Mouse (Mus musculus): ENCODE data around the gene Nudt5. TPM values are rescaled to one million over a fixed set of nuclear protein-coding genes. Genes with fewer than 3 reads are reported as not detected.
A peak's percentile ranks its signal among the peaks of the same experiment; 100 is the strongest.
"Not testable (repeated sequence)": the region's sequence is repeated elsewhere in the genome, so short reads cannot be mapped to it uniquely, and the experiment has no call there.

The Nudt5 gene
- 14.5 and 19.5 TPM in 2 replicates for total RNA-seq (2017)

GRCm38 (mm10) chr2:5844873-5845631, at the start of gene Nudt5, which contains the start of gene Cdc123:
TSS of gene Nudt5 (plus strand) at chr2:5845019.
TSS of gene Cdc123 (minus strand) at chr2:5845164.
- ATAC-seq (ENCODE audit: extremely low read depth, insufficient number of reproducible peaks, low FRiP score, poor library complexity, severe bottlenecking), result peak; percentile 97

DNA sequence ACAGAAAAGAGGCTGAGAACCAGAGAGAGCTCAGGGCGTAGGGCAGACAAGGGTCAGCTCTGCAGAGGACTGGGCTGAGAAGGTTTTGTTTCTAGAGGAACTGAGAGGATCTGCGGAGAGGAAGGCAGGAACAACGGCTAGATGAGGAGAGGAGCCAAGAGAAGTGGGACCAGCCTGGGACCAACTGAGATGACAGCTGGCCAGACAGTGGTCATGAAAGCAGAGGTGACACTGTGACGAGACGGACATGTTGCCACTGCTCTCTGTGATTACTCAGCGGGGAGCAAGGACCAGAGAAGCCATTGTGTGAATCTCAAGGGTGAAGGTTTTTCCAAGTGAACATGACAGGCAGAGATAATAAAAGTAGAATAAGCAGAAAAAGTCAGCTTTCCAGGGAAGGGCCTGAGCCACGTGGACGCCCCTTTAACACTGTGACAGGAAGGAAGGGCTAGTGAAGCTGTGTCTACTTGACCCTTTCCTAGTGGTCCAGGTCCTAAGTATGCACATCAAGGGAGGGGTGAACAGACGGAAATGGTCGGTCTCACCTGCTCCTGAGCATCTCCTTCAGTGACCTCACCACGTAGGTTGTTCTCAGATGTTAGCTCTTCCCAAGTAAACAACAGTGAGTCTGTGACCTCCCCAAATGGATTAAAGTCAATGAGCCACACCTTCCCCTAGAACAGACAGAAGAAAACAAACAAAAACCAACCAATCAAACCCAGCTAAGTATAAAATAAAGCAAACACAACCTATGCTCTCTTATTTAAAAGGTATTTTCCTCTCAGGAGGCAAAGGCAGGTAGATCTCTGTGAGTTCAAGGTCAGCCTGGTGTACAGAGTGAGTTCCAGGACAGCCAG, 46.8 kb upstream of the Nudt5 start:
- no peak for ATAC-seq (ENCODE audit: extremely low read depth, insufficient number of reproducible peaks, low FRiP score, poor library complexity, severe bottlenecking)

DNA sequence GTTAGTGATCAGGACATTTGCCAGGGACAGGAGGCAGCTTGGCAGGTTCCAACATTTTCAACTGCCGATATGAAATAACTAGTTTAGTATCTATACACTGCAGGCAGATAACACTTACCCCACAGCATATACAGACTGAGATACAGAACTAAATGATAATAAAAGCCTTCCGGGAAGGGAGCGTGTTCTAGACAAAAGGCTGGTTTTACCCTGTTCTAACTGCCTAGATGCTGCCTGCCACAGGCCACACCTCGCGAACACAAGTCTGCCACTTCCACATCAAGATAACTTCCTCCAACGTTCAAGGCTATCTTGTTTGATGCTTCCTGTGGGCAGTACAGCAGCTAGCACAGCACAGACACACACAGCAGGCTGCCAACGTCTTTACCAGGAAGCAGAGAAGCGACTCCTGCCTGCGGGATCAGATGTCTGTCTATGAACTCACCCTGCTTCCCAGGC, 43.6 kb upstream of the Nudt5 start:
- peak; percentile 79 for ATAC-seq (ENCODE audit: extremely low read depth, insufficient number of reproducible peaks, low FRiP score, poor library complexity, severe bottlenecking)

- no peak for ATAC-seq (ENCODE audit: extremely low read depth, insufficient number of reproducible peaks, low FRiP score, poor library complexity, severe bottlenecking)
These were observed 42.8 kb upstream of the Nudt5 start for GRCm38 (mm10) chr2:5801927-5802590.

- peak; percentile 77 for ATAC-seq (ENCODE audit: extremely low read depth, insufficient number of reproducible peaks, low FRiP score, poor library complexity, severe bottlenecking)
These were observed 40.3 kb upstream of the Nudt5 start for GRCm38 (mm10) chr2:5804440-5805045.

- ATAC-seq (ENCODE audit: extremely low read depth, insufficient number of reproducible peaks, low FRiP score, poor library complexity, severe bottlenecking), result no peak
These were observed 39.6 kb upstream of the Nudt5 start for GRCm38 (mm10) chr2:5805228-5805627.

- not testable (repeated sequence) for ATAC-seq (ENCODE audit: extremely low read depth, insufficient number of reproducible peaks, low FRiP score, poor library complexity, severe bottlenecking)
These were observed 38.6 kb upstream of the Nudt5 start for GRCm38 (mm10) chr2:5806201-5806600.

- no peak for ATAC-seq (ENCODE audit: extremely low read depth, insufficient number of reproducible peaks, low FRiP score, poor library complexity, severe bottlenecking)
These were observed 34.6 kb upstream of the Nudt5 start for GRCm38 (mm10) chr2:5810036-5810718.

DNA sequence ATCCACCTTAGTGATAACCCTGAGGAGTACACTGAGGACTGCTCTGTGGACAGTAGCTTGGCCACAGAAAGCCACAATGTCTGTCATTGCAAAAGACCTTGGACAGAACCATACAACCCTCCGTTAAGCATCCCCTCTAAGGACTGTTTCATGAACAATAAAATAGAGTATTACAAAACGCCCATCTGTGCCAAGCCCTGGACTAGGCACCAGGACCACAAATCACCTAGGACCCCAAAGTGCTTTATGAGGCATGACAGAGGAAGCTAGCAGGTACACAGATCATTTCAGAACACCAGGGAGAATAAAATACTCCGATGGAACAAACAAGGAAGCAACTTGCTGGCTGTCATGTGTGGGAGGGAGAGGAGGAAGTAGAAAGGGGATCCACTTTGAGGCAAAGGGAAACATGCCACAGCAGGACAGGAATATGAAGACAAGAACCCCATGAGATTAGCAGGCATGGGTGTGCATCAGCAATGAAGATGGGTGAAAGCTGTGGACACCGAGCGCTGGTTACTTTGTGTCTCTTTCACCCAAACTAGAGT, 33.5 kb upstream of the Nudt5 start:
- 0 out of 2 replicates have a peak, but pooled peaks have one; percentile 19 for ATAC-seq (ENCODE audit: extremely low read depth, insufficient number of reproducible peaks, low FRiP score, poor library complexity, severe bottlenecking)

DNA sequence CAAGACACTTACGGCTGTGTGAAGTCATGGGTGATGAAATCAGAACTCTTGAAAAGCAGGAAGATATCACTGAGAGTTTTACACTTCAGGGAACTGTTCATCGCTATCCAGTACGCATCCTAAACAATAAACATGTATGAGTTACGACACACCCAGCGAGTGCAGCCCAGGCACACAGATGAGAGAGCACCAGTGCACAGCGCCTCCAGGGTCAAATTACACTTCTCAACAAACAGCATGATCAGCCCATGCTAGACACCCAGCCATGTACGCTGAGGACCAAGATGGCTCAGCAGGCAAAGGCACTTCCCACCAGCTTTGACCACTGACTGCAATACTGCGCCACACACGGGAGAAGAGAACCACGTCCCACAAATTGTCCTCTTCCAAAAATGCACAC, 23.6 kb upstream of the Nudt5 start:
- ATAC-seq (ENCODE audit: extremely low read depth, insufficient number of reproducible peaks, low FRiP score, poor library complexity, severe bottlenecking), result no peak

- no peak for ATAC-seq (ENCODE audit: extremely low read depth, insufficient number of reproducible peaks, low FRiP score, poor library complexity, severe bottlenecking)
These were observed 22.4 kb upstream of the Nudt5 start for GRCm38 (mm10) chr2:5822449-5822848.

GRCm38 (mm10) chr2:5824213-5824612, 20.6 kb upstream of the Nudt5 start:
- ATAC-seq (ENCODE audit: extremely low read depth, insufficient number of reproducible peaks, low FRiP score, poor library complexity, severe bottlenecking), result 0 out of 2 replicates have a peak, but pooled peaks have one; percentile 33

GRCm38 (mm10) chr2:5824685-5825084, 20.1 kb upstream of the Nudt5 start:
- ATAC-seq (ENCODE audit: extremely low read depth, insufficient number of reproducible peaks, low FRiP score, poor library complexity, severe bottlenecking), result peak; percentile 61; the same call in 1 of the 2 replicates

GRCm38 (mm10) chr2:5825265-5825913, 19.4 kb upstream of the Nudt5 start:
- ATAC-seq (ENCODE audit: extremely low read depth, insufficient number of reproducible peaks, low FRiP score, poor library complexity, severe bottlenecking), result no peak

- no peak for ATAC-seq (ENCODE audit: extremely low read depth, insufficient number of reproducible peaks, low FRiP score, poor library complexity, severe bottlenecking)
These were observed 4.0 kb upstream of the Nudt5 start for GRCm38 (mm10) chr2:5840815-5841214.

- ATAC-seq (ENCODE audit: extremely low read depth, insufficient number of reproducible peaks, low FRiP score, poor library complexity, severe bottlenecking), result no peak
These were observed 492 bp upstream of the Nudt5 start for GRCm38 (mm10) chr2:5844181-5844872.

DNA sequence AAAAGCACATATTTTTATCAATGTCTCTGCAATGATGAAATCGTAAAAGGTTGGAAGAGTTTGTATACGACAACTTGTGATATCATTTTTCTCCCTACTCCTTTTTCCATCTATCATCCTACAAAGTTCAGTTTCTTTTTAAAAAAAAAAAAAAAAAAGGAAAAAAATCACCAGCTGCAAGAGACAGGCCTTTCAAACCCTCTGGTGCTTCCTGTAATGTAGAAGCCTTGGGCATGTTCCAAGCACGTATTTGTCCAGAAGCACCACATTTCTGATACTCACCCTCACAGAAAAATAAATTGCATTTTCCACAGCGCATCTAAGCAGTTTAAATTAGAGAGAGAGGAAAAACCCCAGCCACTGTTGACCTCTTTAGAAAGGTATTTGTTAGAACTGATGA, 1.0 kb downstream of the Nudt5 start:
- no peak for ATAC-seq (ENCODE audit: extremely low read depth, insufficient number of reproducible peaks, low FRiP score, poor library complexity, severe bottlenecking)
